Mouse (Mus musculus) hindbrain, embryonic 12.5 days (tissue): Measurements from ENCODE around the gene Vps53. TPM values are rescaled to one million over a fixed set of nuclear protein-coding genes. Genes with fewer than 3 reads are reported as not detected.

Source experiments
- polyA plus RNA-seq: library from polyadenylated mRNA; unstranded; fragments of >200 nt; fragmentation: Nextera tagmentation; extraction: Ambion mirVana; gene quantifications from 2 replicates; pipeline ENCODE4 v1.2.1, GENCODE M21; 2016

The Vps53 gene
- polyA plus RNA-seq, 1 experiment from 2014 or later = 60.6 TPM

Other genes starting within 250 kb of the Vps53 start
- gene Rph3al, start 241.2 kb downstream of the Vps53 start, polyA plus RNA-seq = 2.6 and 2.9 TPM in 2 replicates
- 2.0 and 3.7 TPM in 2 replicates for gene 1700016K19Rik, start 179.7 kb downstream of the Vps53 start, polyA plus RNA-seq
- gene Rflnb, start 151.9 kb downstream of the Vps53 start, polyA plus RNA-seq = 23.1 and 25.4 TPM in 2 replicates
- gene Fam57a, start within 50 bp of the Vps53 start, polyA plus RNA-seq = 27.6 and 31.2 TPM in 2 replicates
- gene Dbil5, start 38.0 kb upstream of the Vps53 start, polyA plus RNA-seq = 0.54 TPM in 1 of 2 replicates, not detected in the other
- gene Gemin4, start 38.0 kb upstream of the Vps53 start, polyA plus RNA-seq = 27.5 and 28.7 TPM in 2 replicates
- 15.4 and 18.0 TPM in 2 replicates for gene Mrm3, start 64.1 kb upstream of the Vps53 start, polyA plus RNA-seq
- 109 and 118 TPM in 2 replicates for gene Glod4, start 64.1 kb upstream of the Vps53 start, polyA plus RNA-seq
- gene Nxn, start 219.5 kb upstream of the Vps53 start, polyA plus RNA-seq = 54.3 and 57.3 TPM in 2 replicates
- gene Timm22, start 227.3 kb upstream of the Vps53 start, polyA plus RNA-seq = 111 and 113 TPM in 2 replicates